26 mouse cellular contexts compared by ENCODE assay signal in the genomic region with DNA sequence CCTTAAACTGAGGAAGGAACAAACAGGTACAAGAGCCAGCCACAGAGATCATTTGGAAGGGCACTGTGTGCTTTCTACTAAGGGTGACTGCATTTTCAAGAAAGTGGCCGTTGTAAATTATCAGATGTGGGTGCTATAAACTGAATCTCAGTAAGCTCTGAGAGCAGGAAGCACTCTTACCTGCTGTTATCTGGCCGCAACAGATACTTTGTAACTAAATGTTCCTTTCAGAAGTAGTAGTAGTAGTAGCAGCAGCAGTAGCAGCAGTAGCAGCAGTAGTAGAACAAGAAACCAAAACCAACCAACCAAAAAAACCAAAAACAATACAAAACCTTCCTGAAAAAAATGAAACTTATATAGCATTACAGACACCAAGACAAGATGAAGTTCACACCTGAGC. TPM values are rescaled to one million over a fixed set of nuclear protein-coding genes. Genes with fewer than 3 reads are reported as not detected.
DNase-seq lines count a peak whose midpoint lies in the region; ATAC-seq and TF ChIP-seq lines count a peak whose summit lies in the region.
"Had no signal": no experiment of that assay in that cellular context is flagged by ENCODE, and none has a peak within 500 bp of the region (broad histone marks: within the 10 kb centered on the region; RNA-seq: fewer than 3 reads in every experiment).

No protein-coding gene starts in this region.

- no peak overlapping the region for H3K4me3 ChIP-seq in liver, embryonic 14.5 days (ENCODE audit: insufficient read depth in 1 of 2, low read depth in 2 of 2, low read length in 2 of 2)
- H3K4me3 ChIP-seq in liver, embryonic 12.5 days, result no peak overlapping the region
- H3K4me3 ChIP-seq in hindbrain, embryonic 11.5 days (ENCODE audit: low read depth, low read length), result no peak overlapping the region
- no peak overlapping the region for H3K4me3 ChIP-seq in gastrocnemius, adult 2 months
- H3K4me3 ChIP-seq: embryonic facial prominence, embryonic 13.5 days; embryonic facial prominence, embryonic 15.5 days; erythroblast, embryonic 14.5 days; forebrain, embryonic 10.5 days; forebrain, embryonic 12.5 days had no signal

- no peak for ATAC-seq in liver, embryonic 14.5 days (ENCODE audit: insufficient read depth)
- ATAC-seq in liver, embryonic 12.5 days, result no peak
- ATAC-seq in megakaryocyte progenitor cell, adult 5-6 weeks (replicated peaks; ENCODE audit: poor library complexity), result peak; percentile 35; the same call in 1 of the 2 replicates
- no peak for ATAC-seq in hindbrain, embryonic 11.5 days (ENCODE audit: low FRiP score)
- ATAC-seq: forebrain, embryonic 14.5 days had no signal

- H3K4me1 ChIP-seq in liver, embryonic 14.5 days (replicated peaks; ENCODE audit: control insufficient read depth in 2 of 2, insufficient read depth in 2 of 2, low read length in 1 of 2), result peaks cover 0 to 6% of the 10 kb centered on the region in 2 experiments; a peak in 2 of 4 replicates
- peaks cover 23% of the 10 kb centered on the region for H3K4me1 ChIP-seq in liver, embryonic 12.5 days
- H3K4me1 ChIP-seq in hindbrain, embryonic 11.5 days (replicated peaks; ENCODE audit: control insufficient read depth, insufficient read depth, low read length), result no peaks in the 10 kb centered on the region

- H3K9ac ChIP-seq in liver, embryonic 14.5 days (replicated peaks), result no peak overlapping the region
- H3K9ac ChIP-seq in liver, embryonic 12.5 days, result no peak overlapping the region
- H3K9ac ChIP-seq in hindbrain, embryonic 11.5 days (ENCODE audit: low read depth, low read length), result no peak overlapping the region
- H3K9ac ChIP-seq: embryonic facial prominence, embryonic 13.5 days; embryonic facial prominence, embryonic 15.5 days; forebrain, embryonic 12.5 days had no signal

- no peaks in the 10 kb centered on the region for H3K36me3 ChIP-seq in liver, embryonic 14.5 days (replicated peaks; ENCODE audit: control insufficient read depth, insufficient read depth, low read depth)
- H3K36me3 ChIP-seq in liver, embryonic 12.5 days, result peaks cover 1% of the 10 kb centered on the region; the same call in 1 of the 2 replicates
- H3K36me3 ChIP-seq in hindbrain, embryonic 11.5 days (ENCODE audit: control insufficient read depth, insufficient read depth, low read length), result no peaks in the 10 kb centered on the region
- H3K36me3 ChIP-seq: embryonic facial prominence, embryonic 15.5 days had no signal

- DNase-seq in liver, embryonic 14.5 days (ENCODE audit: low read depth in 3 of 3, low spot score in 3 of 3), result no peak
- peak; percentile 14 for DNase-seq in testis, postnatal 14 days (ENCODE audit: low spot score)
- DNase-seq in testis, postnatal 10 days (ENCODE audit: low spot score), result no peak
- no peak for DNase-seq in hindbrain, embryonic 11.5 days (ENCODE audit: low spot score)
- no peak for DNase-seq in gastrocnemius, adult 2 months
- DNase-seq: adrenal gland, adult 2 months; adrenal gland, postnatal 10 days; adrenal gland, postnatal 25 days; B cell, adult 2 months; cerebellum, adult 11 months; cerebellum, adult 18-20 months; cerebellum, adult 8-10 months; cerebellum, adult 9-11 months; cerebellum, postnatal 14 days; cerebellum, postnatal 36 days; embryo, embryonic 11 days had no signal

- H3K9me3 ChIP-seq in liver, embryonic 14.5 days (ENCODE audit: control insufficient read depth, low read length), result no peaks in the 10 kb centered on the region
- H3K9me3 ChIP-seq in liver, embryonic 12.5 days (replicated peaks), result no peaks in the 10 kb centered on the region
- no peaks in the 10 kb centered on the region for H3K9me3 ChIP-seq in hindbrain, embryonic 11.5 days (ENCODE audit: control insufficient read depth, low read length)
- H3K9me3 ChIP-seq: embryonic facial prominence, embryonic 13.5 days; embryonic facial prominence, embryonic 15.5 days; forebrain, embryonic 10.5 days; forebrain, embryonic 12.5 days; G1E had no signal

- no peak overlapping the region for H3K4me2 ChIP-seq in liver, embryonic 14.5 days (ENCODE audit: low read depth)
- H3K4me2 ChIP-seq in liver, embryonic 12.5 days, result no peak overlapping the region
- no peak overlapping the region for H3K4me2 ChIP-seq in hindbrain, embryonic 11.5 days (replicated peaks; ENCODE audit: low read depth, low read length)
- H3K4me2 ChIP-seq: embryonic facial prominence, embryonic 13.5 days; embryonic facial prominence, embryonic 15.5 days; forebrain, embryonic 12.5 days had no signal

- H3K27me3 ChIP-seq in liver, embryonic 14.5 days (ENCODE audit: control insufficient read depth, insufficient read depth, low read length), result no peaks in the 10 kb centered on the region
- H3K27me3 ChIP-seq in liver, embryonic 12.5 days (replicated peaks), result no peaks in the 10 kb centered on the region
- H3K27me3 ChIP-seq in hindbrain, embryonic 11.5 days (ENCODE audit: control insufficient read depth, insufficient read depth, low read length), result no peaks in the 10 kb centered on the region
- H3K27me3 ChIP-seq: CH12.LX; embryonic facial prominence, embryonic 13.5 days; embryonic facial prominence, embryonic 15.5 days; forebrain, embryonic 12.5 days had no signal

- WGBS in liver, embryonic 14.5 days (ENCODE audit: insufficient replicate concordance), result 24% methylated on average over 2 of the region's 2 CpGs
- WGBS in liver, embryonic 12.5 days (ENCODE audit: insufficient replicate concordance), result 53% methylated on average over 2 of the region's 2 CpGs
- WGBS in hindbrain, embryonic 11.5 days, result 94% methylated on average over 2 of the region's 2 CpGs

- TF ChIP-seq CTCF in liver, embryonic 14.5 days (IDR thresholded peaks at IDR 0.05; ENCODE audit: low read depth), result no peak
- TF ChIP-seq CTCF in gastrocnemius, adult 2 months (IDR thresholded peaks at IDR 0.05), result no peak

- H3K27ac ChIP-seq in liver, embryonic 14.5 days, result no peak overlapping the region
- H3K27ac ChIP-seq in liver, embryonic 12.5 days, result no peak overlapping the region
- H3K27ac ChIP-seq in hindbrain, embryonic 11.5 days (ENCODE audit: low read depth, low read length), result no peak overlapping the region
- H3K27ac ChIP-seq in gastrocnemius, adult 2 months, result no peak overlapping the region
- H3K27ac ChIP-seq: embryonic facial prominence, embryonic 15.5 days; forebrain, embryonic 10.5 days; forebrain, embryonic 12.5 days had no signal

- TF ChIP-seq EP300 in liver, embryonic 14.5 days (IDR thresholded peaks at IDR 0.05; ENCODE audit: low read depth), result peak; percentile 50; the same call in 1 of the 2 replicates

- intact Hi-C loops in gastrocnemius, adult 2 months (cut with DNase I), result no loop called here

RNA-seq across cellular contexts. Expression of gene Tmem97, which starts 45.2 kb away (rescaled TPM):
- polyA plus RNA-seq in liver, embryonic 14.5 days (2012; rRNA removed), result 34.2 and 42.3 TPM in 2 replicates
- polyA plus RNA-seq in liver, embryonic 14.5 days (2014; fragmentation: Nextera tagmentation; extraction: Ambion mirVana), result 99.5 and 116 TPM in 2 replicates
- polyA plus RNA-seq in liver, embryonic 12.5 days (2016; fragmentation: Nextera tagmentation; extraction: Ambion mirVana), result 111 and 128 TPM in 2 replicates
- total RNA-seq in megakaryocyte progenitor cell, adult 5-6 weeks (2015), result 102 and 108 TPM in 2 replicates
- 77.5 and 77.9 TPM in 2 replicates for total RNA-seq in megakaryocyte progenitor cell, adult 5-6 weeks (2017)
- 72.0 and 73.8 TPM in 2 replicates for polyA plus RNA-seq in hindbrain, embryonic 11.5 days (2014; fragmentation: Nextera tagmentation; extraction: Ambion mirVana)
- 1 to 10 TPM; 2.3 to 2.5 TPM for total RNA-seq in gastrocnemius, adult 2 months (2021)

RNA-seq across cellular contexts. Expression of gene Ift20, which starts 59.6 kb away (rescaled TPM):
- polyA plus RNA-seq in liver, embryonic 14.5 days (2012; rRNA removed), result 29.2 and 41.7 TPM in 2 replicates
- polyA plus RNA-seq in liver, embryonic 14.5 days (2014; fragmentation: Nextera tagmentation; extraction: Ambion mirVana), result 73.9 and 77.8 TPM in 2 replicates
- polyA plus RNA-seq in liver, embryonic 12.5 days (2016; fragmentation: Nextera tagmentation; extraction: Ambion mirVana), result 81.7 and 84.7 TPM in 2 replicates
- total RNA-seq in megakaryocyte progenitor cell, adult 5-6 weeks (2015), result 112 and 130 TPM in 2 replicates
- 158 and 160 TPM in 2 replicates for total RNA-seq in megakaryocyte progenitor cell, adult 5-6 weeks (2017)
- 107 and 111 TPM in 2 replicates for polyA plus RNA-seq in hindbrain, embryonic 11.5 days (2014; fragmentation: Nextera tagmentation; extraction: Ambion mirVana)
- 10 to 100 TPM; 17.8 to 21.6 TPM for total RNA-seq in gastrocnemius, adult 2 months (2021)

RNA-seq across cellular contexts. Expression of gene Tnfaip1, which starts 59.6 kb away (rescaled TPM):
- 6.3 and 6.7 TPM in 2 replicates for polyA plus RNA-seq in liver, embryonic 14.5 days (2012; rRNA removed)
- 12.6 and 13.2 TPM in 2 replicates for polyA plus RNA-seq in liver, embryonic 14.5 days (2014; fragmentation: Nextera tagmentation; extraction: Ambion mirVana)
- polyA plus RNA-seq in liver, embryonic 12.5 days (2016; fragmentation: Nextera tagmentation; extraction: Ambion mirVana), result 22.3 and 22.6 TPM in 2 replicates
- 8.9 and 9.3 TPM in 2 replicates for total RNA-seq in megakaryocyte progenitor cell, adult 5-6 weeks (2015)
- total RNA-seq in megakaryocyte progenitor cell, adult 5-6 weeks (2017), result 4.2 and 5.5 TPM in 2 replicates
- 63.3 and 66.5 TPM in 2 replicates for polyA plus RNA-seq in hindbrain, embryonic 11.5 days (2014; fragmentation: Nextera tagmentation; extraction: Ambion mirVana)
- 10 to 100 TPM; 45.7 to 49.8 TPM for total RNA-seq in gastrocnemius, adult 2 months (2021)
